Mouse (Mus musculus) olfactory bulb, adult 2 months (tissue): Measurements from ENCODE around the gene Anks1b. TPM values are rescaled to one million over a fixed set of nuclear protein-coding genes. Genes with fewer than 3 reads are reported as not detected.

Experiments
- H3K27ac ChIP-seq: fragments of 200-500 bp; 2 replicates; pipeline ENCODE4 v1.5.1; 2012; ENCODE audit warnings: low read depth, low read length; ENCODE audit not compliant: insufficient read depth
- H3K4me1 ChIP-seq: fragments of 200-500 bp; 2 replicates; pipeline ENCODE4 v1.6.1; 2012; ENCODE audit warnings: low read length; ENCODE audit not compliant: control insufficient read depth, insufficient read depth
- H3K4me3 ChIP-seq: fragments of 200-500 bp; 2 replicates; pipeline ENCODE4 v1.5.1; 2012; ENCODE audit warnings: mild to moderate bottlenecking, low read depth, low read length, moderate library complexity; ENCODE audit not compliant: insufficient read depth
- CTCF ChIP-seq: fragments of 200-500 bp; IDR thresholded peaks from 2 replicates; pipeline ENCODE4 v1.5.1; 2012; ENCODE audit warnings: low read depth, mild to moderate bottlenecking, low read length, moderate library complexity; ENCODE audit not compliant: insufficient read depth
- POLR2A ChIP-seq: fragments of 200-500 bp; IDR thresholded peaks from 2 replicates; pipeline ENCODE4 v1.6.1; 2012; ENCODE audit warnings: mild to moderate bottlenecking, low read depth, low read length, moderate library complexity; ENCODE audit not compliant: insufficient read depth
- WGBS: fragments of 180-500 bp; shearing (Covaris S2); methylation state at CpG from one replicate; pipeline ENCODE4 v1.1.7; 2018; 5-methylcytosine and 5-hydroxymethylcytosine counted together
- polyA plus RNA-seq: library from polyadenylated mRNA; stranded (reverse); fragments of >200 nt; gene quantifications from 2 replicates; pipeline ENCODE4 v1.2.4, GENCODE M21; 2012; ENCODE audit warnings: low replicate concordance; ENCODE audit not compliant: missing spikeins, insufficient read depth, insufficient read length

Anks1b gene
- polyA plus RNA-seq, 1 experiment: not detected

DNA sequence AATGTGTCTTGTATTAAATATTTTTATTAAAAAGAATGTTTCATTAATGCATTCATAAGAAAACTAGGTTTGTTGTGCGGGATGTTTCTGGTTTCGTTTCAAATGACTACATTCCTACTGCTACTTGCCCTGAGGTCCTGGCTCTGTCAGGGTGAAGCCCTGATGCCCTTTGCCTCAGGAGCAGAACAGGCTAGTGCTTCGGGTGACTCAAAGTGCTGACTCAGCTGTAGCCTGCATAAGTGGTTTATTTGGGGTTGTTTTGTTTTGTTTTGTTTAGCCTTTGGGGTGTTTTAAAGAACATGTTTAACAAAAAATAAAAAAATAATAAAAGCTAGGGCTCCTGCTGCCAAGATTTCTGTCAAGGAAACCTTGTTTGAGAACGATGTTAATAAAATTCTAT, 1097.3 kb downstream of the Anks1b start:
- Histone ChIP-seq H3K4me1 (peaks cover 51% of the 10 kb centered on the region), H3K4me3 (no peak overlapping the region), H3K27ac (no peak overlapping the region)
- 46% methylated on average over 4 of the region's 4 CpGs for WGBS
- TF ChIP-seq POLR2A (no peak), CTCF (no peak)

DNA sequence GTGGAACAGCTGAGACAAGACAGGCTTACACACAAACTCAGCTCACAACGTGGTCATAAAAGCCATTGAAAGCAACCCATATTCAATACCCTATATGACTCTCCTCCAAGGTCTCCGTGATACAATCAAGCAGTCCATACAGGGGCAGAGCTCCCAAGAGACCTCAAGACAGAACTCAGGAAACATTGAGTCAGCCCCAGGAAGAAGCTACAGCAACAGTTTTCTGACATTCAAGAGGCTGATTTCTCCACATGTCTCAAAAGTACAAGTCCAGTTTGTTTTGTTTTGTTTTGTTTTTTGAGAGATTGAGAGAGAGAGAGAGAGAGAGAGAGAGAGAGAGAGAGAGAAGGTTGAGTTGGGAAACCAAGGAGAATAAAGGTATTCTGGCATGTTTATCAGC, 1100.8 kb downstream of the Anks1b start:
- Histone ChIP-seq H3K4me1 (peaks cover 22% of the 10 kb centered on the region), H3K4me3 (no peak overlapping the region), H3K27ac (no peak overlapping the region)
- 62% methylated on average over 2 of the region's 2 CpGs for WGBS
- TF ChIP-seq POLR2A (no peak), CTCF (no peak)

DNA sequence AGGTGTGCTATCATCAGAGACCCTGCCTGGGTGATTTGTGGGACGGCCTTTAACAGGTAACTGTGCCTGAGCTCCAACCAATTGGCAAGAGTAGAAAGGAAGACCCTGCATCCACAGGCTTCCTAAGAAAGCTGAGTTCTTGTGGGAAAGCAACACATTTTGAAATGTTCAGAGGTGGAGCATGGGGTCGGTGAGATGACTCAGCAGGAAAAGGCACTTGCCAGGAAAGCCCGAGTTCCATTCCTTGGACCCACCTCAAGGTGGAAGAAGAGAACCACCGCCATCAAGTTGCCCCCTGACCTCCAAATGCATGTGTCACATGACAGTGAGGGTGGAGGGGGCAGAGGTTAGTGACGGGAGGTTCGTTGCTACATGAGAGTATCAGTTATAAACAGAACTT, 1101.2 kb downstream of the Anks1b start:
- WGBS: 73% methylated on average over 6 of the region's 6 CpGs
- Histone ChIP-seq H3K27ac (no peak overlapping the region), H3K4me3 (no peak overlapping the region), H3K4me1 (peaks cover 18% of the 10 kb centered on the region)
- TF ChIP-seq POLR2A (no peak), CTCF (no peak)

DNA sequence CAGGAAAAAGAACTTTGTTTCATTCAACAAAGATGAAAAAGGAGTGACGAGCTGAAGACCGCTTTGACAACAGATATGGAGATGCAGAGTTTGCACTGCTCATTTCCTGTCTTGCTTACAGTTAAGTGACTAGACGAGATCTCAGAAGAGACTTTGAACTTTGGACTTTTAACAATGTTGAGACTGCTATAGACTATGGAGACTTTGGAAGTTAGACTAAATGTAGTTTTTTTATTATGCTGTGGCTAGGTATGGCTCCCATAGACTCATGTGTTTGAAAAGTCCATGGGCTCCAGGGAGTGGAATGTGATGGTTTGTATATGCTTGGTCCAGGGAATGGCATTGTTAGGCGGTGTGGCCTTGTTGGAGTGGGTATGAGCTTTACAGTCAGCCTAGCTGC, 1108.5 kb downstream of the Anks1b start:
- TF ChIP-seq CTCF (no peak), POLR2A (no peak)
- no peaks in the 10 kb centered on the region for H3K4me1 ChIP-seq
- H3K27ac ChIP-seq: no peak overlapping the region
- no peak overlapping the region for H3K4me3 ChIP-seq
- 98% methylated on average over 4 of the region's 4 CpGs for WGBS

DNA sequence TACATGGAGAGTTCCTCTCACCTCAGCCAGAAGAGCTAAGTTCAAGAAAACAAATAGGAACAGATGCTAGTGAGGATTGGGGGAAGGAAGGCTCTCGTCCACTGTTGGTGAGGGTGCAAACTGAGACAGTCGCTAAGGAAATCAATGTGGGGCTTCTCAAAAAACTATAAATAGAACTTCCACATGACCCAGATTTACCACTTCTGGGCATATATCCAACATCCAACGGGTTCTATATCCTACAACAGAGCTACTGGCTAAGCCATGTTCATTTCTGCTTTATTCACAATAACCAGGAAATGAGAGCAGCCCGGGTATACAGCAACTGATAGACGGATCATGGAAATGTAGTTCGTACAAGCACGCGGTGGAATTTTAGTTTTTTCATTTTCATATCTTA, 1109.7 kb downstream of the Anks1b start:
- TF ChIP-seq POLR2A (no peak), CTCF (no peak)
- no peak overlapping the region for H3K27ac ChIP-seq
- WGBS: 43% methylated on average over 8 of the region's 8 CpGs
- no peaks in the 10 kb centered on the region for H3K4me1 ChIP-seq
- no peak overlapping the region for H3K4me3 ChIP-seq

DNA sequence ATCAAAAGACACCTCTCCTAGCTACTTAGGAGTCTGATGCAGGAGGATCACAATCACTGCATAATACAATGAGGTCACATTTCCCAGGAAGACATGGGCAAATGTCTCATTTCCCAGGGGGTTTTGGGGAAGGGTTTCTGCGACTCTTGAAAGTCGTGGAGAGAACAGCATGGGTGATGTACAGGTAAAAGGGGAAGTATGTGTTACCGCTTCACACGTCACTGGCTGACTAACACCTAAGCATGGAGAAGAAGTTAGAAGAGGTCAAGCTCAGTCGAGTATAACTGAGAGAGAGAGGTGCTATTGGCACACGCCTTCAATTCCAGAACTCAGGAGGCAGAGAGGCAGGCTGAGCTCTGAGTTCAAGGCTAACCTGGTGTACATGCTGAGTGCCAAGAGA, 1117.0 kb downstream of the Anks1b start:
- Histone ChIP-seq H3K4me3 (no peak overlapping the region), H3K4me1 (no peaks in the 10 kb centered on the region), H3K27ac (no peak overlapping the region)
- 91% methylated on average over 6 of the region's 6 CpGs for WGBS
- TF ChIP-seq CTCF (no peak), POLR2A (no peak)

DNA sequence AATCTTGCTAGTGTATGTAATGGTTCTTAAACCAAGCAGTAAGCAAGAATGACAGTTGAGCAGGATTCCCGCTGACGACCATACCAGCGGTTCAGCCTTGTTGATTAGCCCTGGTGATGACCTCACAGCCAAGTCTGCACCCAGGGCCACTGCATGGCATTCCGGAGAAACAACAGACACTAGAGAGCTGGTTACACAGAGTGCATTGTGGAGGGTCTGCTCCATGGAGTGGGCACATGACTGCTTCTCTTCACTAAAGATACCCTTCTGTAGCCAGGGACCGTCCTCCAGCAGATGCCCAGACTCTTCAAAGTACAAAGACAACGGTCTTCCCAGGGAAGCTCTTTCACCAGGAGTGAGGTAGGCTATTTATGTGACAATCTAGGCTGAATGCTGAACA, 1118.9 kb downstream of the Anks1b start:
- TF ChIP-seq POLR2A: no peak
- TF ChIP-seq CTCF: no peak
- H3K4me1 ChIP-seq: no peaks in the 10 kb centered on the region
- no peak overlapping the region for H3K4me3 ChIP-seq
- H3K27ac ChIP-seq: no peak overlapping the region
- 89% methylated on average over 6 of the region's 6 CpGs for WGBS

DNA sequence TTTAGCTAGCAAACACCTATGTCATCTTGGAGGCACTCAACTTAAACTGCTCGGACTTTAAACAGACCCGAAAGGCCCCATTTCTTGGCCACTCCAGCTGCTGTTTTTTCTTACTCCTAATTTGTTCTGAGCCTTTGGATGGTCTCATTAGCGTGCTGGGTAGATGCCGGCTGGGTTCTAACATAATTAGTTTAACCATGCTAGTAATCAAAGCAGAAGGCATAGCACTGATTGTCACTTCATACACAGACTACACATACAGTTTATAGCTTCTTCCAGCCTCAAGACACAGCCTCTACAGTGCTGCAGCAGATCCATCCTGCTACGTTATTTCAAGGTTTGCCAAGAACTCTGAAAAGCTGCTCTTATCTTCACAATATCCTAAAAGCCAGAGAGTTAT, 1120.6 kb downstream of the Anks1b start:
- Histone ChIP-seq H3K27ac (no peak overlapping the region), H3K4me1 (no peaks in the 10 kb centered on the region), H3K4me3 (no peak overlapping the region)
- WGBS: 56% methylated on average over 5 of the region's 5 CpGs
- no peak for TF ChIP-seq POLR2A

DNA sequence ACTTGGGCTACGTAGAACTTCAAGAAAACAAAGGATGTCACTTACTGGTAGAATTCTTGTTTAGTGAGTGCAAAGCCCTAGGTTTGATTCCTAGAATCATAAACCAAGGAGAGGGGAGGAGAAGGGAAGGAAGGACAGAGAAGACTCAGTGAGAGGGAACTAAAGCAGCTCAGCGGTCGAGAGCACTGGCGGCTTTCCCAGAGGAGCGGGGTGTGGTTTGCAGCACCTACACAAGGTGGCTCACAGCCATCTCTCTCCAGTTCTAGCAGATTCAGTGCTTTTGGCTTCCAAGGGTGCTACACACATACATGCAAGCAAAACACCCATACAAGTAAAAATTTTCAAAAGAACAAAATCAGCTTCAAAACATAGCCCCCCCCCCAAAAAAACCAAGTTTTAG, 1126.6 kb downstream of the Anks1b start:
- Histone ChIP-seq H3K27ac (no peak overlapping the region), H3K4me3 (no peak overlapping the region), H3K4me1 (peaks cover 3% of the 10 kb centered on the region)
- 74% methylated on average over 5 of the region's 5 CpGs for WGBS
- no peak for TF ChIP-seq POLR2A
- TF ChIP-seq CTCF: no peak

DNA sequence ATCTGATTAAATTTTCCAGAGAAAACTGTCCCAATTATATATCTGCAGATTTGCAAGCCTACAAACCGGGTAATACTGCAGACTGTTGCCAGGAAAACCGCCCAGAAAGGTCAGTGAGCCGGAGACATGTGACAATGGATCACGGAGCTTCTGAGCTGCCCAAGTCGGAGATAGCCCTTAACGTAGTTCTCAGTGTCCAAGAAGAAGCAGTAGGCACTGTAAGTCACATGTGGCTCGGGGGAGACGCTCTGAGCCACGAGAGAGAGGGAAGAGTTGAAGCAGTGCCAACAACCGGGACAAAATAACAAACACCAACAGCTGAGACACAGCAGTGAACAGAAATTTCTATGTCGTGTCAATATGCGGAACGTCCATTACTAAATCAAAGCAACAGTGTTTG, 1128.1 kb downstream of the Anks1b start:
- peaks cover 3% of the 10 kb centered on the region for H3K4me1 ChIP-seq
- no peak overlapping the region for H3K4me3 ChIP-seq
- no peak for TF ChIP-seq CTCF
- TF ChIP-seq POLR2A: no peak
- WGBS: 18% methylated on average over 13 of the region's 13 CpGs
- no peak overlapping the region for H3K27ac ChIP-seq
